7 mouse cellular contexts compared by ENCODE assay signal in the genomic region with DNA sequence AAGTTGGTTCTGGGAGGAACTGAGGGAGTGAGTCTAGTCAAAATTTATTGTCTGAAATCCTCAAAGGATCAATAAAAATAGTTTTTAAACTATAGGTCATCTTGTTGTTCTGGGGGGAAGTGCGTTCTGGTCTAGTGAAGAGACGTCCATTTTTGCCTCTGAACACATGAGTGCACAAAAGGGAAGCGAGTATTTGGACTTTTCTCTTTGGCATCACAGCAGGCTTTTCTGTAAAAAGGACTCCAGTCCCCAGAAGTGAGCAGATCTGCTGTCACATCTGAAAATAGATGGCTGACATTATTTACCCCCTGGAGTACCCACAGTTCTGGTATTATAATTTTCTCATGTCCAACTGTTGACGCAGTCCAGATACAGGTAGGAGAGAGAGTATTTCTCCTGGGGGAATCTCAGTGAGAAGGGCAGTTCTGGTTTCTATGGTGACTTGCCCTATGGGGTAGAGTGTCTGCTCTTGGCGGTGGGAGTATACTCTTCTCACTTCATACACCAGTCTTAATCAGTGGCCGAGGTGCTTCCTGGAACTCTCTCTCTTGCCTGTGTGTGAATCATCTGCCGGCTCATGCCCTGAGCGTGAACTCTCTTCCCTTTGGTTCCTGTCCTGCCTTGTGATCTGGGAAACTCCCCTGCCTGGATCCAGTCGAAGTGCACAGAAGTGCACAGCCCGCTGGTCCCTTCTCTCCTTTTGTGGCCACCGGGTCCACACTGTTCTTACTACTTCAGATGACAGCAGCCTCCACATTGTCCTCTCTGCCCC. TPM values are rescaled to one million over a fixed set of nuclear protein-coding genes. Genes with fewer than 3 reads are reported as not detected.
DNase-seq lines count a peak whose midpoint lies in the region; ATAC-seq and TF ChIP-seq lines count a peak whose summit lies in the region.

No protein-coding gene starts in this region.

- WGBS in embryonic facial prominence, embryonic 10.5 days: 53% methylated on average over 11 of the region's 11 CpGs
- WGBS in intestine, postnatal 0 days: 28% methylated on average over 11 of the region's 11 CpGs
- 35% methylated on average over 11 of the region's 11 CpGs for WGBS in stomach, embryonic 16.5 days

- 0 out of 2 replicates have a peak overlapping the region, but pooled peaks have one; percentile 19 for H3K27ac ChIP-seq in embryonic facial prominence, embryonic 10.5 days (replicated peaks)
- H3K27ac ChIP-seq in intestine, postnatal 0 days (ENCODE audit: low read depth, low read length): peak overlapping the region; percentile 46; the same call in 1 of the 2 replicates
- peak overlapping the region; percentile 64 for H3K27ac ChIP-seq in stomach, embryonic 16.5 days (ENCODE audit: low read length)

- no peak for TF ChIP-seq CTCF in C2C12 (IDR thresholded peaks at IDR 0.05; ENCODE audit: control insufficient read depth, insufficient read depth, insufficient read length)
- TF ChIP-seq CTCF in intestine, postnatal 0 days (IDR thresholded peaks at IDR 0.05; ENCODE audit: low read depth): no peak

- H3K4me3 ChIP-seq in C2C12 (ENCODE audit: insufficient read depth, poor library complexity, severe bottlenecking): no peak overlapping the region
- H3K4me3 ChIP-seq in embryonic facial prominence, embryonic 10.5 days: no peak overlapping the region
- H3K4me3 ChIP-seq in intestine, postnatal 0 days (ENCODE audit: low read depth, low read length): no peak overlapping the region
- no peak overlapping the region for H3K4me3 ChIP-seq in stomach, embryonic 16.5 days (replicated peaks; ENCODE audit: low read length)

- peak; percentile 82 for ATAC-seq in intestine, postnatal 0 days
- ATAC-seq in stomach, embryonic 16.5 days (ENCODE audit: insufficient read depth, low FRiP score): peak; percentile 68; the same call in 1 of the 2 replicates

- no peaks in the 10 kb centered on the region for H3K79me3 ChIP-seq in C2C12 (ENCODE audit: low read depth)

- no peak overlapping the region for H3K9ac ChIP-seq in intestine, postnatal 0 days (ENCODE audit: low read depth, low read length)
- no peak overlapping the region; the same call in none of the 2 replicates for H3K9ac ChIP-seq in stomach, embryonic 16.5 days (ENCODE audit: low read length)

- peak; percentile 29 for DNase-seq in 3134 (ENCODE audit: extremely low read depth, insufficient read length, low spot score)
- no peak for DNase-seq in embryonic facial prominence, embryonic 10.5 days (ENCODE audit: low spot score)
- peak; percentile 70 for DNase-seq in lung, postnatal 36 days
- DNase-seq in thymus, postnatal 25 days: no peak

- peaks cover 16% of the 10 kb centered on the region for H3K4me1 ChIP-seq in embryonic facial prominence, embryonic 10.5 days
- H3K4me1 ChIP-seq in intestine, postnatal 0 days (replicated peaks; ENCODE audit: control insufficient read depth, insufficient read depth, low read length): peaks cover 12% of the 10 kb centered on the region
- H3K4me1 ChIP-seq in stomach, embryonic 16.5 days (ENCODE audit: control insufficient read depth, insufficient read depth, low read length): peaks cover 31% of the 10 kb centered on the region

- peak overlapping the region; percentile 6 for H3ac ChIP-seq in C2C12 (ENCODE audit: control insufficient read depth, insufficient read length, low read depth)

- no peaks in the 10 kb centered on the region for H3K9me3 ChIP-seq in embryonic facial prominence, embryonic 10.5 days
- H3K9me3 ChIP-seq in intestine, postnatal 0 days (ENCODE audit: control insufficient read depth): no peaks in the 10 kb centered on the region
- H3K9me3 ChIP-seq in stomach, embryonic 16.5 days (replicated peaks; ENCODE audit: control insufficient read depth, low read length): peaks cover 1% of the 10 kb centered on the region; the same call in 1 of the 2 replicates

- H3K79me2 ChIP-seq in C2C12 (ENCODE audit: control insufficient read depth, insufficient read depth): peaks cover 4% of the 10 kb centered on the region

- H3K4me2 ChIP-seq in intestine, postnatal 0 days (replicated peaks; ENCODE audit: low read depth): 0 out of 2 replicates have a peak overlapping the region, but pooled peaks have one; percentile 6
- H3K4me2 ChIP-seq in stomach, embryonic 16.5 days (ENCODE audit: low read depth, low read length): no peak overlapping the region

- no peaks in the 10 kb centered on the region for H3K36me3 ChIP-seq in C2C12 (ENCODE audit: control insufficient read depth, insufficient read depth)
- H3K36me3 ChIP-seq in embryonic facial prominence, embryonic 10.5 days (replicated peaks): peaks cover 4% of the 10 kb centered on the region
- peaks cover 4% of the 10 kb centered on the region; the same call in 1 of the 2 replicates for H3K36me3 ChIP-seq in intestine, postnatal 0 days (ENCODE audit: control insufficient read depth, insufficient read depth)
- peaks cover 4% of the 10 kb centered on the region; the same call in 1 of the 2 replicates for H3K36me3 ChIP-seq in stomach, embryonic 16.5 days (ENCODE audit: control insufficient read depth, insufficient read depth, low read length)

- H3K27me3 ChIP-seq in C2C12 (ENCODE audit: control insufficient read depth, insufficient read depth, insufficient read length): no peaks in the 10 kb centered on the region
- H3K27me3 ChIP-seq in embryonic facial prominence, embryonic 10.5 days (replicated peaks; ENCODE audit: low read depth, poor library complexity, severe bottlenecking): no peaks in the 10 kb centered on the region
- no peaks in the 10 kb centered on the region for H3K27me3 ChIP-seq in intestine, postnatal 0 days (replicated peaks; ENCODE audit: control insufficient read depth, insufficient read depth, low read length)
- H3K27me3 ChIP-seq in stomach, embryonic 16.5 days (ENCODE audit: control insufficient read depth, insufficient read depth, low read length): no peaks in the 10 kb centered on the region

TF ChIP-seq in C2C12, 6 proteins besides CTCF, POLR2A, EP300 and RAD21:
- TF ChIP-seq FOSL1 (IDR thresholded peaks at IDR 0.05; ENCODE audit: insufficient read depth, low read length, poor library complexity, severe bottlenecking): no peak
- TF ChIP-seq MYOD1 (IDR thresholded peaks at IDR 0.05; ENCODE audit: control insufficient read depth, insufficient read length, low read depth): no peak
- no peak for TF ChIP-seq MAX (IDR thresholded peaks at IDR 0.05)
- TF ChIP-seq CEBPB (IDR thresholded peaks at IDR 0.05; ENCODE audit: low read depth): no peak

RNA-seq across cellular contexts. Expression of gene Stx7, which starts 15.2 kb away (rescaled TPM):
- polyA plus RNA-seq in C2C12 (2012; fragmentation: generic; extraction: Trizol): 29.9 TPM
- polyA plus RNA-seq in embryonic facial prominence, embryonic 10.5 days (2016; fragmentation: Nextera tagmentation; extraction: Ambion mirVana): 47.9 and 55.1 TPM in 2 replicates
- polyA plus RNA-seq in intestine, postnatal 0 days (2015; fragmentation: Nextera tagmentation; extraction: Ambion mirVana): 171 and 189 TPM in 2 replicates
- 102 TPM in 2 replicates for polyA plus RNA-seq in stomach, embryonic 16.5 days (2015; fragmentation: Nextera tagmentation; extraction: Ambion mirVana)

RNA-seq across cellular contexts. Expression of gene Taar9, which starts 55.0 kb away (rescaled TPM):
- not detected for polyA plus RNA-seq in C2C12 (2012; fragmentation: generic; extraction: Trizol)
- not detected in 2 replicates for polyA plus RNA-seq in embryonic facial prominence, embryonic 10.5 days (2016; fragmentation: Nextera tagmentation; extraction: Ambion mirVana)
- polyA plus RNA-seq in intestine, postnatal 0 days (2015; fragmentation: Nextera tagmentation; extraction: Ambion mirVana): not detected in 2 replicates
- not detected in 2 replicates for polyA plus RNA-seq in stomach, embryonic 16.5 days (2015; fragmentation: Nextera tagmentation; extraction: Ambion mirVana)

RNA-seq across cellular contexts. Expression of gene Moxd1, which starts 59.0 kb away (rescaled TPM):
- polyA plus RNA-seq in C2C12 (2012; fragmentation: generic; extraction: Trizol): not detected
- polyA plus RNA-seq in embryonic facial prominence, embryonic 10.5 days (2016; fragmentation: Nextera tagmentation; extraction: Ambion mirVana): 12.8 and 15.3 TPM in 2 replicates
- 5.9 and 7.9 TPM in 2 replicates for polyA plus RNA-seq in intestine, postnatal 0 days (2015; fragmentation: Nextera tagmentation; extraction: Ambion mirVana)
- 11.0 and 11.3 TPM in 2 replicates for polyA plus RNA-seq in stomach, embryonic 16.5 days (2015; fragmentation: Nextera tagmentation; extraction: Ambion mirVana)

Comparison
In these comparisons a context has a peak if more than half of its experiments do, and no peak if none do; other contexts are left out.
1. DNase-seq: peak in 3134 (single experiment) and lung, postnatal 36 days (single experiment); none in embryonic facial prominence, embryonic 10.5 days (single experiment) and thymus, postnatal 25 days (single experiment).
2. Peak in every context shown above with its lines, with median percentiles within 50 percentile points of each other: H3K27ac ChIP-seq.